Mouse (Mus musculus) left cerebral cortex, adult 11 months (tissue): ENCODE data around the gene Pcsk2.

Experiments used
- DNase-seq: peaks from one replicate; pipeline ENCODE4 v3.0.0; 2022; ENCODE audit warnings: low spot score

The Pcsk2 gene

GRCm38 (mm10) chr2:143839458-143839857 lies 293.5 kb downstream of the Pcsk2 start:
- no peak for DNase-seq

GRCm38 (mm10) chr2:143840895-143841294 lies 294.9 kb downstream of the Pcsk2 start:
- no peak for DNase-seq

- no peak for DNase-seq
These were observed 295.6 kb downstream of the Pcsk2 start for GRCm38 (mm10) chr2:143841536-143841935.

- no peak for DNase-seq
These were observed 298.8 kb downstream of the Pcsk2 start for GRCm38 (mm10) chr2:143844779-143845178.

GRCm38 (mm10) chr2:143846799-143847198 lies 300.8 kb downstream of the Pcsk2 start:
- no peak for DNase-seq

GRCm38 (mm10) chr2:143847291-143847690 lies 301.3 kb downstream of the Pcsk2 start:
- no peak for DNase-seq

GRCm38 (mm10) chr2:143851354-143852221 lies 305.6 kb downstream of the Pcsk2 start:
- no peak for DNase-seq

GRCm38 (mm10) chr2:143852295-143853275 lies 306.6 kb downstream of the Pcsk2 start:
- DNase-seq = no peak

- no peak for DNase-seq
These were observed 307.5 kb downstream of the Pcsk2 start for GRCm38 (mm10) chr2:143853447-143853846.

GRCm38 (mm10) chr2:143859166-143859565 lies 313.2 kb downstream of the Pcsk2 start:
- no peak for DNase-seq

- no peak for DNase-seq
These were observed 316.7 kb downstream of the Pcsk2 start, which contains the start of gene Bfsp1 for GRCm38 (mm10) chr2:143862484-143863231. Bfsp1 (minus strand) TSS chr2:143863173.

- DNase-seq = no peak
These were observed 318.6 kb downstream of the Pcsk2 start for GRCm38 (mm10) chr2:143864600-143864999.
